Mouse (Mus musculus): ENCODE measurements around the gene Zfp536. TPM values are rescaled to one million over a fixed set of nuclear protein-coding genes. Genes with fewer than 3 reads are reported as not detected.

Gene Zfp536
- total RNA-seq, 2 experiments from 2014 or later: 35.1 to 43.5 TPM

- no peak for TF ChIP-seq CTCF (IDR thresholded peaks at IDR 0.05)
- Histone ChIP-seq H3K27ac (no peak overlapping the region), H3K4me3 (no peak overlapping the region)
- no peak for DNase-seq (ENCODE audit: extremely low spot score in 1 of 2, low spot score in 2 of 2)
- intact Hi-C loops (cut with DNase I): no loop called here
Measured at GRCm38 (mm10) chr7:37510933-37511675, 262.3 kb downstream of the Zfp536 start.

DNA sequence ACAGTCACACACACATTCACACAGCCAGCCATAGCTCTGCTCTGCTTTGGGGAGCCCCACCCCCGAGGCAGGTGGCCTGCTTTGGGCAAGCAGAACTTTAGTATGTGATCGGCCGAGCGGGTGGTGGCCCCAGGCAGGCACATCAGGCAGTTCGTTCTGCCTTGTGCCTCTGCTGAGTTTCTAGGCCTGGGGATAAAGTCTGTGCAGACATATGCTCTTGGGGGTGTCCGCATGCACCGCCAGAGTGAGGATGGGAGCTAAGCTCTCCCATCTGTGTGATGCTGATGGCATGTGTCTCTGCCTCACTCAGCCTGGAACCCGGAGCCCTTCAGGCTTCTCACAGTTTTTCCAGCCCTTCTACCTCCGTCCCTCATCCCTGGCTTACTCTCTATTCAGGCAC is 263.7 kb downstream of the Zfp536 start:
- no peak for DNase-seq (ENCODE audit: extremely low spot score in 1 of 2, low spot score in 2 of 2)
- Histone ChIP-seq H3K27ac (no peak overlapping the region), H3K4me3 (no peak overlapping the region)
- intact Hi-C loops (cut with DNase I): no loop called here
- TF ChIP-seq CTCF (IDR thresholded peaks at IDR 0.05): no peak

DNA sequence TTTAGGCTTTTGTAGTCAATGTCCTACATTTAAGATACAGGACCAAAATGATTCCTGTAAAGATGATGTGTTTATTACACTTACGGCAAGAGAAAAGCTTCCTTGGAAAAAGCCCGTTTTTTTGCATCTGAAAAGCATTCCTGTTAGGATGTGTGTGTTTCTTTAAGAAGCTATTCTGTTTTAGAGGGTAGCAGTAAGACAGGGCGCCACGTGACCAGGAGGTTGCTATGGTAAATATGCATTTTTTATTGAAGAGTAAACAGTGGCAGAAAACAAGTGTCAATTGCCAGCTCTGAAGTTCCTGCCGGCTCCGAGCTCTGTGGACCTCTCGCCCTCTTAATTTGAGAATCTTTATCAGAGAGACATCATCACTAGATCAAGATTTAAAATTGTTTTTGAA is 267.9 kb downstream of the Zfp536 start:
- Histone ChIP-seq H3K4me3 (no peak overlapping the region), H3K27ac (no peak overlapping the region)
- intact Hi-C loops (cut with DNase I): no loop called here
- DNase-seq (ENCODE audit: extremely low spot score in 1 of 2, low spot score in 2 of 2): no peak
- no peak for TF ChIP-seq CTCF (IDR thresholded peaks at IDR 0.05)

DNA sequence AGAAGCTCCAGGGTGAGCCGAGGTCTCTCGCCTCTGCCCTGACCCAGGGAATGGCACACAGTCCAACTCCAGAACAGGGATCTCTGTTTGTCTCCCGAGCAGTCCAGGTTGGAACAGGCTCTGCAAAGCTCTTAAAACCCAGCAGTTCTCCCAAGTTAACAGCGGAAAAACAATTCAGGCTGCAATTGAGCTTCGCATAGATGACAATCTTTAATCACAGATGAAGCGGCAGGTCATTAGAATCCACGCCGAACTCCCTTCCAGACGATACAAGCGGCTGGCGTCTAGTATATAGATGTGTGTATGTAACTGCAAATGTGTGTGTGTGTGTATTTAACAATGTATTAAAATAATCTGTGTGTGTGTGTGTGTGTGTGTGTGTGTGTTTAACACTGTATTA is 268.3 kb downstream of the Zfp536 start:
- no peak overlapping the region for H3K27ac ChIP-seq

DNA sequence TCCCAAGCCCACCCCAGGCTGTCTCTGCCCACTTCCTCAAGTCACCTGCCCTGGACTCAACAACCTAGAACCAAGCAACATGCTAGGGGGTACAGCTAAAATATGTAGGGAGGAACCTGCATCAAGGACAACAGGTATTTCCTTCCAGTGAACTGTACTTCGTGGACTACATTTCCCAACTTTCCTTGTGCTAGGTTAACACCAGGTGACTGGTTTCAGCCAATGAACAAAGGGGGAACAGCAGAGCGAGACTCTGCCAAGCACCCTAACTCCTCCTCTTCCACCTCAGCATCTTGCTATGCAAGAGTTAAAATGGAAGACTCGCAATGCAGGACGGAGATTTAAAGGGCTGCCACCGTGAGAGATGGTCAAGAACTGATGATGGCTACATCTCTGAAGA is 274.6 kb downstream of the Zfp536 start:
- Histone ChIP-seq H3K4me3 (peak overlapping the region; percentile 19; the same call in 1 of the 2 replicates), H3K27ac (no peak overlapping the region)
- no peak for DNase-seq (ENCODE audit: extremely low spot score in 1 of 2, low spot score in 2 of 2)
- intact Hi-C loops (cut with DNase I): no loop called here
- no peak for TF ChIP-seq CTCF (IDR thresholded peaks at IDR 0.05)

More for the DNA sequence above, 268.3 kb downstream of the Zfp536 start:
- no peak for TF ChIP-seq CTCF (IDR thresholded peaks at IDR 0.05)
- no peak overlapping the region for H3K4me3 ChIP-seq
- DNase-seq (ENCODE audit: extremely low spot score in 1 of 2, low spot score in 2 of 2): no peak
- intact Hi-C loops (cut with DNase I): no loop called here

DNA sequence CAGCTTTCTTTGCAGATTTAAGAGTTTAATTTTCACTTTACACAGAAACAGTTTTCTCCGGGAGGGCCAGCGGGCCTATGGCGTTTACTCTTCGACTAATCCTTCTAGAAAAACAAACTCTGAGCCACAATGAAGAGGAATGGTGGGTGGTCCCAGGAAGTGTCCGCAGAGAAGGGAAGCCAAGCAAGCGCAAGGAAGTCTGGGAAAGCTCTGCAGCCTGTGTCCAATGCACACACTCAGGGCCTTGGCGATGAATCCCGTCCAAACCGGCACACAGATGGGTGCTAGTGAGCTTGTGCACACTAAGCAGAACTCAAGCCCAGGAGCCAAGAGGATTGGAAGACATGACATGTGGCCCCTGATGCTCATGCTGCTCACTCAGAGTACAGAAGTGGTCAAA is 276.9 kb downstream of the Zfp536 start:
- no peak overlapping the region for H3K4me3 ChIP-seq
- TF ChIP-seq CTCF (IDR thresholded peaks at IDR 0.05): no peak
- no peak overlapping the region for H3K27ac ChIP-seq
- intact Hi-C loops (cut with DNase I): no loop called here
- DNase-seq (ENCODE audit: extremely low spot score in 1 of 2, low spot score in 2 of 2): no peak

- intact Hi-C loops (cut with DNase I): no loop called here
Measured at GRCm38 (mm10) chr7:37490312-37490711, 283.1 kb downstream of the Zfp536 start.

DNA sequence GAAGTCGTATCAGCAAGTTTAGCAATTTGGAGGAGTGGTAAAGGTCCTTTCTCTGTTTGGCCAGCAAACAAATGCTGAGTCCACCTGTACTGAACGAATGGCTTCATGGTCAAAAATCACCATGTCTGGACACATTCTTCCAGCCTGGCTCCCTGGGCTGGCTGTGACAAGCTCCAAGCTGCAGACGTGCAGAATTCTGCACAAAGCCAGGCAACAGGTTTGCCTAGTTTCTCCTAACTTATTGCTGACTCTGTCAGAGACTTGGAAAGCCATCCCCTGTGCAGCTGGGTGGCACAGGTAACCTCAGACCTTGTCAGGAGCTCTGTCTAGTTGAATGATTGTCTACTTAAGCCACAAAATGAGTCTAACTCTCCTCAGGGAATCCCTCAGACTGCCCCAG is 288.5 kb downstream of the Zfp536 start:
- DNase-seq (ENCODE audit: extremely low spot score in 1 of 2, low spot score in 2 of 2): no peak
- no peak for TF ChIP-seq CTCF (IDR thresholded peaks at IDR 0.05)
- intact Hi-C loops (cut with DNase I): no loop called here
- Histone ChIP-seq H3K4me3 (no peak overlapping the region), H3K27ac (no peak overlapping the region)

More at GRCm38 (mm10) chr7:37490312-37490711, 283.1 kb downstream of the Zfp536 start:
- no peak overlapping the region for H3K4me3 ChIP-seq
- no peak for DNase-seq (ENCODE audit: extremely low spot score in 1 of 2, low spot score in 2 of 2)
- no peak for TF ChIP-seq CTCF (IDR thresholded peaks at IDR 0.05)
- no peak overlapping the region for H3K27ac ChIP-seq

DNA sequence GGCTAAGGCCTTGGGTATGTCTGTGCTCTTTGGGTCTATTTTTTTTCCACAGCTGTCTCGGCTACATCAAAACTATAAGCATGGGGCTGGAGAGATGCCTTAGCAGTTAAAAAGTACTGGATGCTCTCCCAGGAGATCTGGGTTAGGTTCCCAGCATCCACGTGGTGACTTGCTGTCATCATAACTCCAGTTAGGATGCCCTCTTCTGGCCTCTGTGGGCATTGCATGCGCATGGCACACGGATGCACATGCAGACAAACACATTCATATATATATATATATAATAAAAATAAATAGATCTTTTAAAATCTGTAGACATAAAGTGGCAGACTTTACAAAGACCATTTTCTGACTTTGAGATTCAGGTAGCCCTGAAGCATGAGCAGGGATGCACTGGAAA is 290.9 kb downstream of the Zfp536 start:
- no peak overlapping the region for H3K27ac ChIP-seq
- peak; percentile 33 for TF ChIP-seq CTCF (IDR thresholded peaks at IDR 0.05)
- DNase-seq (ENCODE audit: extremely low spot score in 1 of 2, low spot score in 2 of 2): no peak
- no peak overlapping the region for H3K4me3 ChIP-seq
- intact Hi-C loops (cut with DNase I): no loop called here

GRCm38 (mm10) chr7:37481165-37481564 is 292.3 kb downstream of the Zfp536 start:
- no peak overlapping the region for H3K27ac ChIP-seq
- H3K4me3 ChIP-seq: no peak overlapping the region
- DNase-seq (ENCODE audit: extremely low spot score in 1 of 2, low spot score in 2 of 2): no peak
- intact Hi-C loops (cut with DNase I): no loop called here
- no peak for TF ChIP-seq CTCF (IDR thresholded peaks at IDR 0.05)

DNA sequence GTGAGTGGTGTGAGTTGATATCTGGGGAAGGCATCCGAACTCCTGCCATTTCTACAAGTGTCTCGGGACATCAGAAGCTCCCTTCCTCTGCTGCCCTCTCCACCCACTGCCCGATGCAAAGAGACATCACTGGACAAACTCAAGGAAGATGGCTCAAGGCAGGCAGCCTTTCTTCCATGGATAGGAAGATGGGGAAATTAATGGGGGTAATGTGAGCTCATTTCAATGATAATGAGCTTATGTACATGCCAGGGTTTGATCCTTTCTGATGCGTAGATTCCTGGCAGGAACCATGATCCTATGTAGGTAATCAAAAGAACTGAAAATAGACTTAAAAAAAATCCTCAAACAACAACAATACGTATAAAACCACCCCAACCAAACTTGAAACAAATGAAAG is 296.1 kb downstream of the Zfp536 start:
- Histone ChIP-seq H3K4me3 (no peak overlapping the region), H3K27ac (no peak overlapping the region)
- DNase-seq (ENCODE audit: extremely low spot score in 1 of 2, low spot score in 2 of 2): no peak
- intact Hi-C loops (cut with DNase I): no loop called here
- TF ChIP-seq CTCF (IDR thresholded peaks at IDR 0.05): no peak

- no peak overlapping the region for H3K4me3 ChIP-seq
- no peak for DNase-seq (ENCODE audit: extremely low spot score in 1 of 2, low spot score in 2 of 2)
- H3K27ac ChIP-seq: no peak overlapping the region
- intact Hi-C loops (cut with DNase I): no loop called here
- no peak for TF ChIP-seq CTCF (IDR thresholded peaks at IDR 0.05)
Measured at GRCm38 (mm10) chr7:37475485-37475884, 298.0 kb downstream of the Zfp536 start.

- no peak for TF ChIP-seq CTCF (IDR thresholded peaks at IDR 0.05)
- no peak for DNase-seq (ENCODE audit: extremely low spot score in 1 of 2, low spot score in 2 of 2)
- intact Hi-C loops (cut with DNase I): no loop called here
- Histone ChIP-seq H3K27ac (no peak overlapping the region), H3K4me3 (no peak overlapping the region)
Measured at GRCm38 (mm10) chr7:37474284-37474683, 299.2 kb downstream of the Zfp536 start.

Measured in left cerebral cortex, adult 2 months (tissue).